Mouse (Mus musculus) G1E (cell line): ENCODE measurements around the gene Gsdma. TPM values are rescaled to one million over a fixed set of nuclear protein-coding genes. Genes with fewer than 3 reads are reported as not detected.

Experiments
- ATAC-seq: 2 replicates; pipeline ENCODE4 v1.8.0; 2016; ENCODE audit warnings: mild to moderate bottlenecking; ENCODE audit not compliant: insufficient number of reproducible peaks, poor library complexity, low FRiP score, severe bottlenecking; ENCODE audit errors: extremely low read depth
- DNase-seq: peaks from one replicate; pipeline ENCODE4 v3.0.0; 2012; ENCODE audit warnings: low spot score
- H3K27me3 ChIP-seq: 2 replicates; pipeline ENCODE4 v1.6.1; 2012; ENCODE audit warnings: mild to moderate bottlenecking, low read length, inconsistent platforms; ENCODE audit not compliant: insufficient read depth
- H3K36me3 ChIP-seq: replicated peaks from 2 replicates; pipeline ENCODE3; 2012; ENCODE audit warnings: mild to moderate bottlenecking, inconsistent platforms
- H3K4me1 ChIP-seq: 2 replicates; pipeline ENCODE4 v1.6.1; 2012; ENCODE audit warnings: low read depth, low read length, inconsistent platforms, mixed read lengths; ENCODE audit not compliant: insufficient read depth
- H3K4me3 ChIP-seq: 2 replicates; pipeline ENCODE4 v1.5.1; 2012; ENCODE audit warnings: low read depth, mild to moderate bottlenecking, inconsistent platforms, low read length, moderate library complexity, mixed read lengths
- H3K9me3 ChIP-seq: replicated peaks from 2 replicates; pipeline ENCODE4 v1.6.1; 2012; ENCODE audit warnings: inconsistent platforms
- CTCF ChIP-seq: IDR thresholded peaks from 2 replicates; pipeline ENCODE4 v1.5.1; 2012; ENCODE audit warnings: low read depth, low read length, inconsistent platforms, mixed read lengths
- GATA1 ChIP-seq: IDR thresholded peaks from 2 replicates; pipeline ENCODE4 v1.6.1; 2012; ENCODE audit warnings: borderline replicate concordance, low read length, inconsistent platforms, mixed read lengths
- GATA2 ChIP-seq: IDR thresholded peaks from 2 replicates; pipeline ENCODE4 v1.6.1; 2012; ENCODE audit warnings: low read depth, low read length, inconsistent platforms, borderline replicate concordance
- POLR2AphosphoS5 ChIP-seq: IDR thresholded peaks from 2 replicates; pipeline ENCODE4 v1.6.1; 2012; ENCODE audit warnings: low read depth, low read length, inconsistent platforms; ENCODE audit not compliant: insufficient replicate concordance
- TAL1 ChIP-seq: conservative IDR thresholded peaks from 2 replicates; pipeline ENCODE4 v1.6.1; 2012; ENCODE audit warnings: low read depth, low read length, inconsistent platforms, mixed read lengths
- polyA plus RNA-seq: library from polyadenylated mRNA; stranded (reverse); fragments of >175 nt; gene quantifications from 2 replicates; pipeline ENCODE4 v1.2.3, GENCODE M21; 2012
- total RNA-seq, 2 experiments: library from RNA; stranded (forward) in 1 of 2; stranded (reverse) in 1 of 2; fragments of 200-1000 nt in 1 of 2; fragments of >200 nt in 1 of 2; fragmentation: Nextera tagmentation in 1 of 2; gene quantifications; 2 replicates each; pipeline ENCODE4 v1.2.3; 2014 to 2017

Gene Gsdma
- total and polyA plus RNA-seq, 3 experiments = 0.03 TPM; not detected in 2

- TF ChIP-seq TAL1 (no peak), POLR2AphosphoS5 (no peak), CTCF (no peak)
Measured at GRCm38 (mm10) chr11:98686976-98687375, 22.8 kb downstream of the Gsdma start.

GRCm38 (mm10) chr11:98688009-98688408 is 23.9 kb downstream of the Gsdma start:
- Histone ChIP-seq H3K36me3 (peaks cover 86% of the 10 kb centered on the region), H3K27me3 (no peaks in the 10 kb centered on the region)

More at GRCm38 (mm10) chr11:98686976-98687375, 22.8 kb downstream of the Gsdma start:
- Histone ChIP-seq H3K4me1 (peaks cover 31% of the 10 kb centered on the region), H3K36me3 (peaks cover 76% of the 10 kb centered on the region), H3K27me3 (no peaks in the 10 kb centered on the region), H3K9me3 (no peaks in the 10 kb centered on the region), H3K4me3 (no peak overlapping the region)
- no peak for ATAC-seq
- no peak for DNase-seq

GRCm38 (mm10) chr11:98693201-98693600 is 29.1 kb downstream of the Gsdma start:
- Histone ChIP-seq H3K4me1 (peaks cover 20% of the 10 kb centered on the region), H3K36me3 (peaks cover 90% of the 10 kb centered on the region), H3K9me3 (no peaks in the 10 kb centered on the region), H3K27me3 (no peaks in the 10 kb centered on the region), H3K4me3 (no peak overlapping the region)
- no peak for DNase-seq
- ATAC-seq = no peak
- TF ChIP-seq GATA2 = no peak
- TF ChIP-seq GATA1 = no peak
- no peak for TF ChIP-seq POLR2AphosphoS5
- TF ChIP-seq CTCF = no peak
- no peak for TF ChIP-seq TAL1

More at GRCm38 (mm10) chr11:98688009-98688408, 23.9 kb downstream of the Gsdma start:
- TF ChIP-seq CTCF (no peak), GATA1 (no peak), POLR2AphosphoS5 (no peak), GATA2 (no peak), TAL1 (no peak)
- DNase-seq (no peak), ATAC-seq (no peak)
- H3K4me1 ChIP-seq = peaks cover 36% of the 10 kb centered on the region
- no peaks in the 10 kb centered on the region for H3K9me3 ChIP-seq
- H3K4me3 ChIP-seq = no peak overlapping the region

DNA sequence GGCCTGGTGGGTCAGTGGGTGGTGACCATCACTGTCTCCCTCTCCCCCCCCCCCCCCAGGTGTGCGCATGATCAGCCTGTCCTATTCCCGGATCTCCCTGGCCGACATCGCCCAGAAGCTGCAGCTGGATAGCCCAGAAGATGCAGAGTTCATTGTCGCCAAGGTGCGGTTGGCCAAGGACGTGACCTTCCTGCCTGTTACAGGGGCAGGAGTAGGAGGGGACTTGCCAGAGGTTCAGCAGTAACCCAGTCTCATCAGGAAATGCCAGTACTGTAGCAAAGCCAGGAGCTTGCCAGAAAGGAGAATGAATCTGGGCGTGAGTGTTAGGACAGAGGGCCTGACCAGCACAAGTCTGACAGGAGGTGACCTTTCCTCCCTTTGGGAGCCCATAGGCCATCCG is 29.6 kb downstream of the Gsdma start:
- DNase-seq = no peak
- Histone ChIP-seq H3K9me3 (no peaks in the 10 kb centered on the region), H3K27me3 (no peaks in the 10 kb centered on the region), H3K36me3 (peaks cover 86% of the 10 kb centered on the region), H3K4me3 (no peak overlapping the region), H3K4me1 (peaks cover 20% of the 10 kb centered on the region)
- no peak for ATAC-seq
- TF ChIP-seq GATA1 (no peak), POLR2AphosphoS5 (no peak), GATA2 (no peak), TAL1 (no peak), CTCF (no peak)

DNA sequence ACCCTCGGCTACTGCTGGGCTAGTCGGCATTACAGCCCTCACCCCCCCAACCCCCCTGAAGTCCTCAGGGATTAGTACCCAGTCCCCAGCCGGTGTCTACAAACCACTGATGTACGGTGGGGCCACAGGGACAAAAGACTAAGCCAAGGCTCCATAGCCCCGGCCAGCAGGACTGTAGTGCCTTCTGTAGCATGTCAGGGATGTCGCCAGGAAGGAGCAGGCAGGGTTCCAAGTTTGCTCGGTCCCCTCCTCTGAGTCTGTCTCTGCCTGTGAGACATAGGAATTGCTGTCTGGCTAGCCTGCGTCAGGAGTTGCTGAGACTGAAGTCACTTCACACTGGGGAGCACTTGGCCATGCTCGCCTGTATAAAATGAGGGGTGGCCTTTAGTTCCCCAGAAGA is 30.1 kb downstream of the Gsdma start:
- H3K4me1 ChIP-seq = peaks cover 20% of the 10 kb centered on the region
- TF ChIP-seq TAL1 (no peak), CTCF (no peak), POLR2AphosphoS5 (no peak), GATA1 (no peak), GATA2 (no peak)
- H3K36me3 ChIP-seq = peaks cover 82% of the 10 kb centered on the region
- no peaks in the 10 kb centered on the region for H3K9me3 ChIP-seq
- ATAC-seq (no peak), DNase-seq (no peak)
- no peak overlapping the region for H3K4me3 ChIP-seq
- H3K27me3 ChIP-seq = no peaks in the 10 kb centered on the region; the same call in 1 of the 2 replicates

DNA sequence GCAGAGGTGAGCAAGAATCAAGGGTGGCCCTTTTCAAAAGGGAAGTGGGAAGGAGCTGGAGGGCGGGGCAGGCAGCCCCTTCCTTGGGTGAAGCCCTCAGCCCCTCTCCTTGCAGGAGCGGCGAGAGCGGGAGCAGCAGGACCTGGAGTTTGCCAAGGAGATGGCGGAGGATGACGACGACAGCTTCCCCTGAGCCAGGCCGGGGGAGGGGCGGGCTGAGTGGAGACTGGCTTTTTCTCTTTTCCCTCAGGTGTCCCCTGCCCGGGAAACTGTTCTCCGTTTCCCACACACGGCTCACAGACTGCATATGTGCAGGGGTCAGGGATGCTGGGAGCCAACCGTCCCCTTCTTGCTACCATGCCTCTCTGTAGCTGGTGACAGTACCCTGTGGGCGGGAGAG is 31.3 kb downstream of the Gsdma start:
- H3K36me3 ChIP-seq = peaks cover 71% of the 10 kb centered on the region

More for the DNA sequence above, 31.3 kb downstream of the Gsdma start:
- H3K4me1 ChIP-seq = peaks cover 22% of the 10 kb centered on the region
- no peak overlapping the region for H3K4me3 ChIP-seq
- no peak for TF ChIP-seq GATA2
- no peak for TF ChIP-seq CTCF
- no peak for TF ChIP-seq GATA1
- TF ChIP-seq TAL1 = no peak
- TF ChIP-seq POLR2AphosphoS5 = no peak
- peaks cover 3% of the 10 kb centered on the region for H3K27me3 ChIP-seq
- no peaks in the 10 kb centered on the region for H3K9me3 ChIP-seq
- ATAC-seq (no peak), DNase-seq (no peak)
